Mouse (Mus musculus) bone marrow, adult 2 months (tissue): ENCODE data around the gene Stag2.
A peak's percentile ranks its signal among the peaks of the same experiment; 100 is the strongest.

Experiments used
- CTCF ChIP-seq: fragments of 200-500 bp; IDR thresholded peaks from 2 replicates; pipeline ENCODE4 v1.5.1; 2011; ENCODE audit warnings: low read length, control low read depth; ENCODE audit not compliant: control insufficient read depth, insufficient read depth
- POLR2A ChIP-seq: fragments of 200-500 bp; IDR thresholded peaks from 2 replicates; pipeline ENCODE4 v1.6.1; 2011; ENCODE audit warnings: low read depth, mild to moderate bottlenecking, control low read depth, low read length, borderline replicate concordance; ENCODE audit not compliant: control insufficient read depth

DNA sequence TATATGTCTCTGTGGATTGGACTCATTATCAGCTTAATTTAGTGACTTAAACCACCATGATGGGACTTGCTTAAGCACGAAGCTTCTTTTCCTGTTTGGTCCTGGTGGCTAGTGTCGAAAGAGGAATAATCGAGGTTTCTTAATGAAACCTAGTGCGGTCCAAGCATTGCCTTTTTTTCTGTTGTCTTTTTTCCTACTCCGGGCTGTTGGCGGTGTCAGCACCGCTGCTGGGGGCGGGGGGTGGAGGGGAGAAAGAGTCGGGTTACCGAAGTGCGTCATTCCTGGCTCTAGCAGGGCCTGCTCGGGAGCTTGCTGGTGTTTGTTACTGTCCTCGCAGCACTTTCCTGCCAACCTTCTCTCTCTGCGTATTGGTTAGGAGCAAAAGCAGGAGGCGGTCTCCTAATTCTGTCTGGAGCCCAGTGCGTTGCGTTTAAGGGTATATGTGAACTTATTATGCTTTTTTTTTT, 2.8 kb downstream of the Stag2 start:
- TF ChIP-seq CTCF (no peak), POLR2A (0 out of 2 replicates have a peak, but pooled peaks have one; percentile 31)
